Mouse (Mus musculus): ENCODE data around the gene Rapgef3. TPM values are rescaled to one million over a fixed set of nuclear protein-coding genes. Genes with fewer than 3 reads are reported as not detected.

Rapgef3 gene
- polyA plus RNA-seq, 1 experiment = 0.88 TPM

GRCm38 (mm10) chr15:97781961-97782748 lies 14.4 kb upstream of the Rapgef3 start:
- Histone ChIP-seq H3K36me3 (ENCODE audit: control insufficient read depth, insufficient read depth) (peaks cover 1% of the 10 kb centered on the region), H3K79me3 (ENCODE audit: low read depth) (peaks cover 12% of the 10 kb centered on the region), H3ac (ENCODE audit: control insufficient read depth, insufficient read length, low read depth) (no peak overlapping the region), H3K4me3 (ENCODE audit: insufficient read depth, poor library complexity, severe bottlenecking) (no peak overlapping the region), H3K79me2 (ENCODE audit: control insufficient read depth, insufficient read depth) (peaks cover 27% of the 10 kb centered on the region), H3K27me3 (ENCODE audit: control insufficient read depth, insufficient read depth, insufficient read length) (no peaks in the 10 kb centered on the region)
- no peak for TF ChIP-seq MAX (IDR thresholded peaks at IDR 0.05)
- TF ChIP-seq CEBPB (IDR thresholded peaks at IDR 0.05; ENCODE audit: low read depth) = no peak
- TF ChIP-seq MYOD1 (IDR thresholded peaks at IDR 0.05; ENCODE audit: control insufficient read depth, insufficient read length, low read depth) = peak; percentile 26
- no peak for TF ChIP-seq CTCF (IDR thresholded peaks at IDR 0.05; ENCODE audit: control insufficient read depth, insufficient read depth, insufficient read length)

- H3K79me3 ChIP-seq (ENCODE audit: low read depth) = peaks cover 11% of the 10 kb centered on the region
- H3K36me3 ChIP-seq (ENCODE audit: control insufficient read depth, insufficient read depth) = no peaks in the 10 kb centered on the region
- no peak overlapping the region for H3K4me3 ChIP-seq (ENCODE audit: insufficient read depth, poor library complexity, severe bottlenecking)
- peaks cover 15% of the 10 kb centered on the region for H3K79me2 ChIP-seq (ENCODE audit: control insufficient read depth, insufficient read depth)
- TF ChIP-seq MYOD1 (IDR thresholded peaks at IDR 0.05; ENCODE audit: control insufficient read depth, insufficient read length, low read depth) = no peak
- no peak for TF ChIP-seq CEBPB (IDR thresholded peaks at IDR 0.05; ENCODE audit: low read depth)
- TF ChIP-seq USF1 (IDR thresholded peaks at IDR 0.05; ENCODE audit: low read depth) = no peak
- no peak overlapping the region for H3ac ChIP-seq (ENCODE audit: control insufficient read depth, insufficient read length, low read depth)
- H3K27me3 ChIP-seq (ENCODE audit: control insufficient read depth, insufficient read depth, insufficient read length) = no peaks in the 10 kb centered on the region
Observed at GRCm38 (mm10) chr15:97780611-97781031, 12.8 kb upstream of the Rapgef3 start.

- peaks cover 4% of the 10 kb centered on the region for H3K79me2 ChIP-seq (ENCODE audit: control insufficient read depth, insufficient read depth)
Observed at GRCm38 (mm10) chr15:97779576-97779975, 11.8 kb upstream of the Rapgef3 start.

GRCm38 (mm10) chr15:97778311-97779098 lies 10.7 kb upstream of the Rapgef3 start, which contains the start of gene Slc48a1:
Slc48a1 (plus strand) TSS chr15:97778520.
- Histone ChIP-seq H3K79me2 (ENCODE audit: control insufficient read depth, insufficient read depth) (no peaks in the 10 kb centered on the region), H3K79me3 (ENCODE audit: low read depth) (no peaks in the 10 kb centered on the region)
- TF ChIP-seq FOSL1 (IDR thresholded peaks at IDR 0.05; ENCODE audit: insufficient read depth, low read length, poor library complexity, severe bottlenecking) (no peak), CTCF (IDR thresholded peaks at IDR 0.05; ENCODE audit: control insufficient read depth, insufficient read depth, insufficient read length) (no peak), CEBPB (IDR thresholded peaks at IDR 0.05; ENCODE audit: low read depth) (no peak), MYOD1 (IDR thresholded peaks at IDR 0.05; ENCODE audit: control insufficient read depth, insufficient read length, low read depth) (no peak), MAX (IDR thresholded peaks at IDR 0.05) (no peak), MYOG (IDR thresholded peaks at IDR 0.05; ENCODE audit: control insufficient read depth, extremely low read depth, insufficient read length) (no peak), USF1 (IDR thresholded peaks at IDR 0.05; ENCODE audit: low read depth) (no peak)

More at GRCm38 (mm10) chr15:97779576-97779975, 11.8 kb upstream of the Rapgef3 start:
- no peak for TF ChIP-seq FOSL1 (IDR thresholded peaks at IDR 0.05; ENCODE audit: insufficient read depth, low read length, poor library complexity, severe bottlenecking)
- no peak for TF ChIP-seq MYOD1 (IDR thresholded peaks at IDR 0.05; ENCODE audit: control insufficient read depth, insufficient read length, low read depth)
- no peak for TF ChIP-seq MAX (IDR thresholded peaks at IDR 0.05)
- no peak for TF ChIP-seq MYOG (IDR thresholded peaks at IDR 0.05; ENCODE audit: control insufficient read depth, extremely low read depth, insufficient read length)
- no peak for TF ChIP-seq CTCF (IDR thresholded peaks at IDR 0.05; ENCODE audit: control insufficient read depth, insufficient read depth, insufficient read length)
- TF ChIP-seq CEBPB (IDR thresholded peaks at IDR 0.05; ENCODE audit: low read depth) = no peak
- TF ChIP-seq USF1 (IDR thresholded peaks at IDR 0.05; ENCODE audit: low read depth) = no peak
- H3K4me3 ChIP-seq (ENCODE audit: insufficient read depth, poor library complexity, severe bottlenecking) = no peak overlapping the region
- H3K27me3 ChIP-seq (ENCODE audit: control insufficient read depth, insufficient read depth, insufficient read length) = no peaks in the 10 kb centered on the region
- no peaks in the 10 kb centered on the region for H3K36me3 ChIP-seq (ENCODE audit: control insufficient read depth, insufficient read depth)
- peaks cover under 1% of the 10 kb centered on the region for H3K79me3 ChIP-seq (ENCODE audit: low read depth)
- H3ac ChIP-seq (ENCODE audit: control insufficient read depth, insufficient read length, low read depth) = no peak overlapping the region

GRCm38 (mm10) chr15:97776919-97777318 lies 9.1 kb upstream of the Rapgef3 start:
- no peak overlapping the region for H3K4me3 ChIP-seq (ENCODE audit: insufficient read depth, poor library complexity, severe bottlenecking)
- no peak for TF ChIP-seq USF1 (IDR thresholded peaks at IDR 0.05; ENCODE audit: low read depth)
- TF ChIP-seq CTCF (IDR thresholded peaks at IDR 0.05; ENCODE audit: control insufficient read depth, insufficient read depth, insufficient read length) = no peak
- no peak for TF ChIP-seq MYOG (IDR thresholded peaks at IDR 0.05; ENCODE audit: control insufficient read depth, extremely low read depth, insufficient read length)
- TF ChIP-seq MYOD1 (IDR thresholded peaks at IDR 0.05; ENCODE audit: control insufficient read depth, insufficient read length, low read depth) = no peak
- no peak for TF ChIP-seq FOSL1 (IDR thresholded peaks at IDR 0.05; ENCODE audit: insufficient read depth, low read length, poor library complexity, severe bottlenecking)
- TF ChIP-seq CEBPB (IDR thresholded peaks at IDR 0.05; ENCODE audit: low read depth) = no peak
- H3K79me2 ChIP-seq (ENCODE audit: control insufficient read depth, insufficient read depth) = no peaks in the 10 kb centered on the region
- H3K36me3 ChIP-seq (ENCODE audit: control insufficient read depth, insufficient read depth) = no peaks in the 10 kb centered on the region
- no peak overlapping the region for H3ac ChIP-seq (ENCODE audit: control insufficient read depth, insufficient read length, low read depth)
- H3K79me3 ChIP-seq (ENCODE audit: low read depth) = no peaks in the 10 kb centered on the region
- no peaks in the 10 kb centered on the region for H3K27me3 ChIP-seq (ENCODE audit: control insufficient read depth, insufficient read depth, insufficient read length)

More at GRCm38 (mm10) chr15:97778311-97779098, 10.7 kb upstream of the Rapgef3 start, which contains the start of gene Slc48a1:
- no peaks in the 10 kb centered on the region for H3K36me3 ChIP-seq (ENCODE audit: control insufficient read depth, insufficient read depth)
- H3ac ChIP-seq (ENCODE audit: control insufficient read depth, insufficient read length, low read depth) = no peak within 1 kb of the TSS
- H3K4me3 ChIP-seq (ENCODE audit: insufficient read depth, poor library complexity, severe bottlenecking) = no peak within 1 kb of the TSS
- no peaks in the 10 kb centered on the region for H3K27me3 ChIP-seq (ENCODE audit: control insufficient read depth, insufficient read depth, insufficient read length)

Measured in C2C12 (cell line).